Comparison of ENCODE assay signal across 20 mouse cellular contexts in genomic region chr5:81776746-81777145, GRCm38 (mm10).
A peak's percentile ranks its signal among the peaks of the same experiment; 100 is the strongest.
DNase-seq lines count a peak whose midpoint lies in the region; ATAC-seq and TF ChIP-seq lines count a peak whose summit lies in the region.
"Had no signal": no experiment of that assay in that cellular context is flagged by ENCODE, and none has a peak within 500 bp of the region (broad histone marks: within the 10 kb centered on the region; RNA-seq: fewer than 3 reads in every experiment).

No protein-coding gene starts in this region.

- no peaks in the 10 kb centered on the region for H3K9me3 ChIP-seq in hindbrain, postnatal 0 days (ENCODE audit: low read length)
- H3K9me3 ChIP-seq in hindbrain, embryonic 11.5 days (ENCODE audit: control insufficient read depth, low read length), result no peaks in the 10 kb centered on the region
- no peaks in the 10 kb centered on the region for H3K9me3 ChIP-seq in neural tube, embryonic 14.5 days (ENCODE audit: control insufficient read depth, low read length)
- H3K9me3 ChIP-seq: embryonic facial prominence, embryonic 10.5 days; G1E; heart, embryonic 13.5 days had no signal

- WGBS in hindbrain, postnatal 0 days, result 44% methylated on average over 5 of the region's 5 CpGs
- WGBS in hindbrain, embryonic 11.5 days, result 50% methylated on average over 5 of the region's 5 CpGs
- 23% methylated on average over 5 of the region's 5 CpGs for WGBS in neural tube, embryonic 14.5 days

- no peak overlapping the region for H3K27ac ChIP-seq in hindbrain, postnatal 0 days
- H3K27ac ChIP-seq in hindbrain, embryonic 11.5 days (ENCODE audit: low read depth, low read length), result no peak overlapping the region
- H3K27ac ChIP-seq in neural tube, embryonic 14.5 days (ENCODE audit: low read depth, low read length), result no peak overlapping the region
- H3K27ac ChIP-seq in layer of hippocampus, adult 2 months, result no peak overlapping the region
- H3K27ac ChIP-seq: embryonic facial prominence, embryonic 10.5 days; heart, embryonic 13.5 days had no signal

- no peaks in the 10 kb centered on the region for H3K36me3 ChIP-seq in hindbrain, postnatal 0 days (ENCODE audit: insufficient read depth, low read length)
- no peaks in the 10 kb centered on the region for H3K36me3 ChIP-seq in hindbrain, embryonic 11.5 days (ENCODE audit: control insufficient read depth, insufficient read depth, low read length)
- H3K36me3 ChIP-seq in neural tube, embryonic 14.5 days (ENCODE audit: control insufficient read depth, insufficient read depth, low read length), result no peaks in the 10 kb centered on the region
- H3K36me3 ChIP-seq: embryonic facial prominence, embryonic 10.5 days; G1E; heart, embryonic 13.5 days had no signal

- no peak overlapping the region for H3K9ac ChIP-seq in hindbrain, postnatal 0 days (replicated peaks; ENCODE audit: low read length)
- no peak overlapping the region for H3K9ac ChIP-seq in hindbrain, embryonic 11.5 days (ENCODE audit: low read depth, low read length)
- no peak overlapping the region for H3K9ac ChIP-seq in neural tube, embryonic 14.5 days (replicated peaks; ENCODE audit: low read depth, low read length)
- H3K9ac ChIP-seq: heart, embryonic 13.5 days had no signal

- H3K4me3 ChIP-seq in hindbrain, postnatal 0 days (ENCODE audit: low read length), result no peak overlapping the region
- H3K4me3 ChIP-seq in hindbrain, embryonic 11.5 days (ENCODE audit: low read depth, low read length), result no peak overlapping the region
- no peak overlapping the region for H3K4me3 ChIP-seq in neural tube, embryonic 14.5 days (ENCODE audit: low read depth, low read length)
- H3K4me3 ChIP-seq in layer of hippocampus, adult 2 months, result no peak overlapping the region
- H3K4me3 ChIP-seq: embryonic facial prominence, embryonic 10.5 days; heart, embryonic 13.5 days had no signal

- H3K4me1 ChIP-seq in hindbrain, postnatal 0 days (ENCODE audit: insufficient read depth, low read length), result no peaks in the 10 kb centered on the region
- no peaks in the 10 kb centered on the region for H3K4me1 ChIP-seq in hindbrain, embryonic 11.5 days (replicated peaks; ENCODE audit: control insufficient read depth, insufficient read depth, low read length)
- H3K4me1 ChIP-seq in neural tube, embryonic 14.5 days (ENCODE audit: control insufficient read depth, insufficient read depth, low read length), result no peaks in the 10 kb centered on the region
- H3K4me1 ChIP-seq: embryonic facial prominence, embryonic 10.5 days had no signal

- TF ChIP-seq CTCF in hindbrain, postnatal 0 days (IDR thresholded peaks at IDR 0.05; ENCODE audit: low read depth), result no peak
- TF ChIP-seq CTCF in brain, embryonic 14.5 days (IDR thresholded peaks at IDR 0.05; ENCODE audit: borderline replicate concordance, extremely low read depth, insufficient read depth, insufficient read length), result no peak
- TF ChIP-seq CTCF in layer of hippocampus, adult 2 months (conservative IDR thresholded peaks at IDR 0.05), result no peak

- TF ChIP-seq POLR2A in brain, embryonic 14.5 days (IDR thresholded peaks at IDR 0.05; ENCODE audit: borderline replicate concordance, extremely low read depth, insufficient read depth, insufficient read length, poor library complexity, severe bottlenecking), result no peak

- no peak for ATAC-seq in hindbrain, postnatal 0 days
- ATAC-seq in hindbrain, embryonic 11.5 days (ENCODE audit: low FRiP score), result no peak; the same call in 1 of the 2 replicates
- ATAC-seq in neural tube, embryonic 14.5 days (ENCODE audit: low read depth), result peak; percentile 56; the same call in 1 of the 2 replicates
- ATAC-seq: CD4-positive, CD25-positive, alpha-beta regulatory T cell, adult 4 months; forebrain, embryonic 14.5 days had no signal

- peak; percentile 12 to 19 for DNase-seq in cerebellum, postnatal 10 days
- DNase-seq in cerebellum, postnatal 4 days (ENCODE audit: low spot score in 2 of 2), result no peak
- peak; percentile 19 for DNase-seq in hindbrain, postnatal 0 days (ENCODE audit: low spot score)
- DNase-seq in hindbrain, embryonic 11.5 days (ENCODE audit: low spot score), result no peak
- peak; percentile 23 for DNase-seq in brain, embryonic 14.5 days (ENCODE audit: low read depth)
- no peak for DNase-seq in layer of hippocampus, adult 2 months (ENCODE audit: low spot score in 2 of 2)
- DNase-seq: adrenal gland, postnatal 10 days; B cell, adult 2 months; cerebellum, adult 11-12 months; cerebellum, adult 9-10 months; cerebellum, postnatal 36 days; gastrocnemius, postnatal 36 days; heart, adult 11 months; heart, postnatal 36 days had no signal

- no peak overlapping the region for H3K4me2 ChIP-seq in hindbrain, postnatal 0 days (ENCODE audit: low read depth, low read length)
- no peak overlapping the region for H3K4me2 ChIP-seq in hindbrain, embryonic 11.5 days (replicated peaks; ENCODE audit: low read depth, low read length)
- no peak overlapping the region for H3K4me2 ChIP-seq in neural tube, embryonic 14.5 days (ENCODE audit: low read depth, low read length)
- H3K4me2 ChIP-seq: heart, embryonic 13.5 days had no signal

- no peaks in the 10 kb centered on the region for H3K27me3 ChIP-seq in hindbrain, postnatal 0 days (ENCODE audit: insufficient read depth, low read length)
- no peaks in the 10 kb centered on the region for H3K27me3 ChIP-seq in hindbrain, embryonic 11.5 days (ENCODE audit: control insufficient read depth, insufficient read depth, low read length)
- no peaks in the 10 kb centered on the region for H3K27me3 ChIP-seq in neural tube, embryonic 14.5 days (ENCODE audit: control insufficient read depth, insufficient read depth, low read length)
- H3K27me3 ChIP-seq: heart, embryonic 13.5 days had no signal

Comparison
In these comparisons a context has a peak if more than half of its experiments do, and no peak if none do; other contexts are left out.
1. DNase-seq: peak in cerebellum, postnatal 10 days (2 of 2), hindbrain, postnatal 0 days (single experiment) and brain, embryonic 14.5 days (single experiment); none in cerebellum, postnatal 4 days (0 of 2), hindbrain, embryonic 11.5 days (single experiment) and layer of hippocampus, adult 2 months (0 of 2).